Mouse (Mus musculus) thymus, adult 2 months (tissue): Measurements from ENCODE around the gene Trpv2.

Source experiments
- CTCF ChIP-seq: fragments of 200-500 bp; IDR thresholded peaks from 2 replicates; pipeline ENCODE4 v1.5.1; 2012; ENCODE audit warnings: mild to moderate bottlenecking, control low read depth, low read length, moderate library complexity, borderline replicate concordance; ENCODE audit not compliant: control insufficient read depth, poor library complexity, insufficient read depth; ENCODE audit errors: extremely low read depth
- POLR2A ChIP-seq: fragments of 200-500 bp; IDR thresholded peaks from 2 replicates; pipeline ENCODE4 v1.6.1; 2012; ENCODE audit warnings: mild to moderate bottlenecking, low read length, control low read depth, moderate library complexity; ENCODE audit not compliant: control insufficient read depth, poor library complexity, insufficient read depth; ENCODE audit errors: extremely low read depth

GRCm38 (mm10) chr11:62541581-62541980 lies 32.7 kb upstream of the Trpv2 start:
- TF ChIP-seq POLR2A: no peak
- TF ChIP-seq CTCF: no peak
